Mouse (Mus musculus) forelimb bud, embryonic 11.5 days (tissue): ENCODE data around the gene Tmco5.

Experiments used
- DNase-seq: peaks from one replicate; pipeline ENCODE4 v3.0.0-alpha.2; 2012; ENCODE audit warnings: low read depth, low spot score

The Tmco5 gene

DNA sequence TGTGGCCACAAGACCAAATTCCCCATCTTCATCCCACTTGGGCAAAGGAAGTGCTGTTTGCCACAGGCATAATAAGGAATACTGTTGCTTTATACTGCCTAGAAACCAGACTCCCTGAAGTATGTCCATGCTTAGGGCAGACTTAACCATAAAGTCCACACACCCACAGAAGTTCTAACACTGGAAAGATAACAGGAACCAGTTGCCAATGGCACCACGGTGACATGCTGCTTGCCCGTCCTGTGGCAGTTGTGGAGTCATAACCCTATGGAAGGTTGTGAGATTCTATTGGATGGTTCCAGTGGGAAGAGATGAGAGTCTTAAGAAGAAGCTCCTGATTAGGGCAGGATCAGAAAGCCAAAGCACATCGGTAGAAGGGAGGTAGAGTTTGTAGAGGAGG lies at the start of gene Tmco5:
TSS of gene Tmco5 (plus strand) at position 301 of the 400 bp plus-strand sequence.
- DNase-seq = no peak

GRCm38 (mm10) chr2:116831863-116832262 lies 46.6 kb upstream of the Tmco5 start:
- DNase-seq = no peak

DNA sequence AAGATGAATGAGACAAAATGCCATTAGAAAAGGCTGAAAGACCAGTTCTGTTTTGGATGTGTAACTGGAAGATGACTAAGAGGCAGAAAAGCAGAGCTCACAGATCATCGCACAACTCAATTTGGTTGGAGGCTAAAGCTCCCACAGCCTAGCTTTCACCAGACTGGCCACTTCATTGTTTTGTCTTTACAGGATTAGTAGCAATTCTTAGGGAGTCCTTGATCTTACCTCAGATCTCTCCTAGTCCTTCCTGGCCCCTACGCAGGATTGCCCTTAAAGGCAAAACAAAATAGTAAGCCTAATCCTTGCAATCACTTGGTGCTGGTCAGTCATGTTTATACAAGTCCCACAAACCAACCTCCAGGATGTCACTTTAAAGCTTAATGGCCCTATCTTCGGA lies 40.7 kb upstream of the Tmco5 start:
- DNase-seq = no peak

DNA sequence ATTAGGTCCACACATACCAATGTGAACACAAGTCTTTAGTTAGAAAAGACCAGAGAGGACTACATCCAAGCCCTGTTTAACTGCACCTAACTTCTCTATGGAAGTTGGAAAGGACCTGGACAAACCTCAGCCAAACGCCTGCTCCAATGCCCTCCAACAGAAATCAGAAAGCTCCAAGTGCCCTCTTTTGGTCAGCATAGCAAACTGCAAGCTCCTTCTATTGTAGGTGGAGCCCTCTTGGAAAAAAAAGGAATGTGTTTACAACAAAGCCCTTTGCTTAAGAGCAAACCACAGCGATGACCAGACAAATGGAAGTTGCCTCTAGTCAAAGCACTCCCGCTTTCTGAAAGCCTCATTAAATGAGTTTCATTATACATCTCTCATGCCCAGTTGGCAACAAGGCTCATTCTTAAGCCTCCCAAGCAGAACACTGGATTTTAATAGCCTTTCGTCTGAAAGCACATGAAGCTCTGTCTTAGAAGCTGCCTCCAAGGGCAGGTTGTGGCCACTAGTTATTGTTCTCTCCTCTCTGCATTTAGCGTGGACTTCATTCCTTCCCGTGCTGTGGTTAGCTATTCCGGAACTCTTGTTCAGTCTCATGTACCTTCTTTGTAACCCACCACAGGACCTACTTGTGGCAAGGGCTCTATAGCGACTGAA lies 39.8 kb upstream of the Tmco5 start:
- DNase-seq = peak; percentile 67

GRCm38 (mm10) chr2:116849980-116850636 lies 28.4 kb upstream of the Tmco5 start:
- no peak for DNase-seq

GRCm38 (mm10) chr2:116851356-116851755 lies 27.1 kb upstream of the Tmco5 start:
- DNase-seq = no peak

GRCm38 (mm10) chr2:116852249-116852648 lies 26.2 kb upstream of the Tmco5 start:
- no peak for DNase-seq

DNA sequence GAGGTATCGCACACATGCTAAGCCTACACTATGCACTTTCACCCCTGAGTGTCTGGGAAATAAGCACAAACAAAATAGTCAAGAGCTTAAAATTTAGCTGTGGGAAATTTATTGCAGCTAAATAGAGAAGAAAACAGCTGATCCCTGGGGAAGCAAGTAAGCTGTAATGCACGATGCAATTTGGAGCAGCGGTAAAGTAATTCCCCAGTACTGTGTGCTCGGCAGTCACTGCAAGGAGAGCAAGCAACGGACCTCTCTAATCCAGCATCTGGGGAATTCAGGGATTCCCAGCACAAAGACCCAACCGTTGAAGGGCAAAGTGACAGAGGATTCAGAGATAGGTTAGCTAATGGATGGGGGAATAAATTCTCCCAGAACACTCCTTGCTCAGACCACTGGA lies 19.8 kb upstream of the Tmco5 start:
- no peak for DNase-seq

GRCm38 (mm10) chr2:116876955-116877615 lies 1.4 kb upstream of the Tmco5 start:
- DNase-seq = peak; percentile 26

DNA sequence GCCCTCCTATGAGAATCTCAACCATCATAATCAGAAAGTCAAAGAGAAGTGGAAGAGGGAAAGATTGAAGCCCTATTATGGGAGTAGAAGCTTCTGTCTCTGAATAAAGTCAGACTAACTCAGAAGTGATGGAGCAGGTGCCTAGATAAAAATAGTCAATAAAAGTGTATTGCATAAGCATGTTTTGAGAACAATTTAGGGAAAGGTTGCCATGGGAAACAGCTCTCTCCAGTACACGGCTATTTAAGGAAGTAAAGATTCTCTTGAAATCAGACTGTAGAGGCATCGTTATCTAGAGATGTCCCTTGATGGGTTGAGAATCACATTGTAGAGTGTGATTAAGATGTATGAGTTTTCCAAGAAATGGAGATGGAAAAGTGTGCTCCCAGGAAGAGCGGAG lies 1.2 kb downstream of the Tmco5 start:
- DNase-seq = no peak

DNA sequence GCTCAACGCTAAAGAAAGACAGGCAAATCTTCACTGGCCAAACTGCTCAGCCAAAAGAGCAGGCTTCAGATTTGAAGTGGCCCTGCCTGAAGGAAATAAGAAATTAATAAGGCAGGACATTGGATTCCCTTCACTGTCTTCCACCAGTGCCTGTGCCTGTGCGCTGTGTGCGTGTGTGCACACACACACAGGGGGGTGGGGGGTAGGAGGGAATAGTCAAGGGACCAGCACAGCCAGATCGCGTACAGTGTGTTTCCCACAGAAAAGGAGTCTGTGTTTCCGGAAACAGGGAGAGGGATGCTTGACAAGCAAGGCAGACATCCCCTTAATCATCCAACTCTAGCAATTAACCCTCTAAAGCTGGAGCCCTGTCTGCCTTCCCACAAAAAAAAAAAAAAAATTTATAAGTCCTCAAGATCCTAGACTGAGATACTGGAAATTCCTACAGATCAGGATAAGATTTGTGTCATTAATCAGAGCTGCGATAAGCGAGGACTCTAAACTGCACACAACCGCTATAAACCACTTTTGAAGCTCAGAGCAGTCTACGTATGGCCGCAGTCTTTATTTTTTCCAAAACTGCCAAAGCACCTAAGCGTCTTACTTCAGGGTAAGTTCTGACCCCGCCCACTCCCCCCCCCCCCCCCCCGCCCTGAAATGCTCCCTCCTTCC lies 15.0 kb downstream of the Tmco5 start:
- peak; percentile 1 for DNase-seq

DNA sequence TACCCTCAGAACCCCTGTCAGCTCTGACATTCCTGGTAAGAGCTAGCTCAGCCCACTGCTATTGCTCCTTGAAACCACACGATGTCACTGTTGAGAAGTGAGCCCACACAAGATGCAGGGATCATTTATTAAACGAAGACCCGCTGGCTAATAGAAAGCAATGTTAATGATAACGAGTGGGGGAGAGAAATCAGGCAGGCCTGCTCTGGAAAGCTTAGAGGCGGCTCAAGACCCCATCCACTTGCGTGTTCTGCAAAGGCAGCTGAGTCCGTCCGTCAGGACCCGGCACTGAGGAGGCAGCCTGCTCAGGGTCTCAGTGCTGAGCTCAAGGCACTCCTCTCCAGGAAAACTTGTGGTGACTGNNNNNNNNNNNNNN lies 15.5 kb downstream of the Tmco5 start:
- DNase-seq = peak; percentile 76

DNA sequence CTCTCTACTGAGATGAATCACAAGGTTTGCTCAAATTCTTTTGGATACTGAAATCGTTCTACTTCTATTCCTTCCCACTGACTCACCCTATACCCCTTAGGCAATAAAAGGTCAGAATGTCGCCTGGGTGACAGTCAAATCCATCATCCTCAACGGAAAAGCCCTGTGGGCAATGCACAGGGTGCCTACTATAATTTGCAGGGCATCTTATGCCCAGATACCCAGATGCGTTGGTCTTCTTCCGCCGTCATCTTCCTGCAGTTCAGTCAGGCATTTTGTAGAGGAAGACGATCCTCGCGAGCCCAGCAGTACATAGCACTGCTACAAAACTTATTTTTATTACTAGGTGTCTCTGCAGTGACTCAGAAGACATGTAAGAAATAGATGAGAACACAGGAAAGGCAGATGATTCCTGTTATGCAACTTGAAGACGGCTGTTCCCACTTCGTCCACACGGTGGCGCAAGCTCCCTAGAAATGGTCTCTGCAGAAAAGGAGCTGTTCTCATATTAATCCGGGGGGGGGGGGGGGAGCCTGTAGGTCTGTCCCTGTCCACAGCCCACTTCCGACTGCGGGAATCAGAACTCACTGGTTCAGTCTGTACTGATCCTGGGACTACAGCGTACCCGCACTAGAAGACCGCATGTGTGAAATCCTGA lies 21.3 kb downstream of the Tmco5 start:
- peak; percentile 81 for DNase-seq

DNA sequence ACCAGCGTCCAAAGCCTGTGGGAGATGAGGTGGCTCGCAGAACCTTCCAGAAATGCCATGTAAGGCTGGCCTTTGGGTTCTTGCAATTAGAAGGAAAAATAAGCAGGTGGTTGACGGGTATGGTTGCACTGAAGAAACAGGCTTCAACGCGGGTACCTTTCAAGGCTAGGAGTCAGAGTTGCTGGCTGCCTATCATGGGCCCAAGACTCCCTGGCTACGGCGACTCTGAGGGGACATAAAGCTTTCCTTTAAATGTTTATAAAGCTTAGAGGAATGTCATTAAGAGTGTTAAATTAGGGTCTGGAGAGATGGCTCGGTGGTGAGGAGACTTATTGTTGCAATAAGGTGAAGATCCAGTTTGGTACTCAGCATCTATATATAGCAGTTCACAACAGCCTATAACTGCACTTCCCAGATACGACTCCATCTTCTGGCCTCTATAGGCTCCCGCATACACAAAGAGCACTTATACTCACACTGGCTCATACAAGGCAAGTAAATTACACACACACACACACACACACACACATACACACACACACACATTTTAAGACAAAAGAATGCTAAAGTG lies 21.9 kb downstream of the Tmco5 start:
- DNase-seq = no peak

- no peak for DNase-seq
Measured at GRCm38 (mm10) chr2:116908268-116908667, 29.8 kb downstream of the Tmco5 start.

DNA sequence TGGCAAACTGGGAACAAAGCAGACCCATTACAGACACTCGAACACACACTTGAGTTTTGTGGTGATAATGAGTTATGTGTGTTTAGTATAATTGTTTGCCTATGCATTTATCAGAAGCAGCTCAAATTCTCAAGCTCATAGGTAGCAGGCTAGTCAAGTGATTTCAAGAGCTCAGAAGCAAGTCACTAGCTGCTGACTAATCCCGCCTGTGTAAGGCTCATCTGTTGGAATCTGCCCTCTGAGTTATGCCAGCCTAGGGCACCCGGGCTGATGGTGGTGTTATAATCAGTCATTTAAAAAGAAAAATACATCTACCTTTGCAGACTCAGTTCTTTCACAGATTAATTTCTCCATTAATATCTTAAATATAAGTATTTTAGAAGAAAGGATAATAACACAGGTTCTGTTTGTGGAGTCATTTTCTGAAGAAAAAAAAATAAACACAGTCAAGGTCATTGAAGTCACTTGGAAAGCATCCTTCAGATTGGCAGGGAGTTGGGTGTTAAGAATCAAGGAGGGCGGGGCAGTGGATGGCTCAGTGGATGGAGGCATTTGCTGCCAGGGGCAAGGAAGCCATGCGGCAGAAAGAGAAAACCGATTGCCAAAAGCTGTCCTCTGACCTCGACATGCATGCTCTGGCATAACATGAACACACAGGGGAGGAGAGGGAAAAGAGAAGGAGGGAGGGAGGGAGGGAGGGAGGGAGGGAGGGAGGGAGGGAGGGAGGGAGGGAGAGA lies 34.0 kb downstream of the Tmco5 start:
- DNase-seq = no peak

GRCm38 (mm10) chr2:116913677-116914405 lies 35.4 kb downstream of the Tmco5 start:
- DNase-seq = no peak

DNA sequence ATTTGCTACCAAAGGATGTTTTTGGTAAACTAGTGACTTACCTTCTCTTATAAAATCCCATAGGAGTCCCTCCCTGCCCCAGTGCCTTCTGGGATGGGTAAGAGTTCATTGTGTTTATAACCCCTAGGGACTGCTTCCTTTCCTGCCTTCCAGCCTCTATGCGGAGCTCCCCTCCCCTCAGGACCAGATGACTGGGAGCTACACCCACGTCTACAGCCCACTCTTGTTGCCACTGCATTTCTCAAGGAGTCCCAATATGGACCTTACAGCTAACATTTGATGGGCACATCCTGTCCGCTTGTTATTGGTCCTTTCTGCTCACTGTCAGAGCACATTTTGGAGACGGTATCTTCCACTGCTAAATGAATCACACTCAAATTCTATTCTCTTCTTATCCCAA lies 36.1 kb downstream of the Tmco5 start:
- no peak for DNase-seq

DNA sequence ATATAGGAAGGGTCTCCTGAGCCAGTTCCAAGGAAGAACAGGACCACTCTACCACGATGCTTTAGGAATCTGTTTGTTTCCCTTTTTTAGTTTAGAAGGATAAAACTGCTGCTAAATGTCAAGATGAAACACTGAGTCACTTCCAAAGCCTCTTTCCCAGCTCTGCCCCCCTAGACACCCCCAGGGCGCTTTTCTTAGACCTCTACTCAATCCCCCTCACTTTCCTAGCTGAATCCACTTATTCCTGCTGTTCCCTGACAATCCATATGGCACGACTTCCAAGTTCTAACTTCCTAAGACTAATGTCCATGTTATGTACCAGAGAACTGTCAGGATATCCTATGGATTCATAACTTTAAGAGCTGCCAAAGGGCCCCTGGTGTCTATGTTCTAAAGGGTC lies 40.1 kb downstream of the Tmco5 start:
- DNase-seq = no peak
